Mouse (Mus musculus) olfactory bulb, adult 2 months (tissue): ENCODE measurements around the gene Tnrc6c.

Experiments used
- CTCF ChIP-seq: fragments of 200-500 bp; IDR thresholded peaks from 2 replicates; pipeline ENCODE4 v1.5.1; 2012; ENCODE audit warnings: low read depth, mild to moderate bottlenecking, low read length, moderate library complexity; ENCODE audit not compliant: insufficient read depth
- POLR2A ChIP-seq: fragments of 200-500 bp; IDR thresholded peaks from 2 replicates; pipeline ENCODE4 v1.6.1; 2012; ENCODE audit warnings: mild to moderate bottlenecking, low read depth, low read length, moderate library complexity; ENCODE audit not compliant: insufficient read depth

GRCm38 (mm10) chr11:117626557-117626956 is 27.5 kb upstream of the Tnrc6c start:
- no peak for TF ChIP-seq POLR2A
- TF ChIP-seq CTCF = no peak
